Mouse (Mus musculus): ENCODE data around the gene Lta.

Lta gene

GRCm38 (mm10) chr17:35204494-35205379 lies at the start of gene Lta:
TSS of gene Lta (minus strand) at chr17:35205351.
- DNase-seq (ENCODE audit: low read depth, low spot score): no peak

GRCm38 (mm10) chr17:35254241-35255098 lies 49.3 kb upstream of the Lta start:
- peak; percentile 66 for DNase-seq (ENCODE audit: low read depth, low spot score)

GRCm38 (mm10) chr17:35253293-35254093 lies 48.3 kb upstream of the Lta start:
- DNase-seq (ENCODE audit: low read depth, low spot score): no peak

- no peak for DNase-seq (ENCODE audit: low read depth, low spot score)
Measured at GRCm38 (mm10) chr17:35252619-35253292, 47.6 kb upstream of the Lta start.

GRCm38 (mm10) chr17:35251981-35252380 lies 46.8 kb upstream of the Lta start:
- no peak for DNase-seq (ENCODE audit: low read depth, low spot score)

GRCm38 (mm10) chr17:35251162-35251719 lies 46.1 kb upstream of the Lta start:
- no peak for DNase-seq (ENCODE audit: low read depth, low spot score)

- no peak for DNase-seq (ENCODE audit: low read depth, low spot score)
Measured at GRCm38 (mm10) chr17:35250348-35251120, 45.4 kb upstream of the Lta start.

- no peak for DNase-seq (ENCODE audit: low read depth, low spot score)
Measured at GRCm38 (mm10) chr17:35249451-35250197, 44.5 kb upstream of the Lta start.

GRCm38 (mm10) chr17:35248986-35249385 lies 43.8 kb upstream of the Lta start:
- DNase-seq (ENCODE audit: low read depth, low spot score): no peak

GRCm38 (mm10) chr17:35247144-35247543 lies 42.0 kb upstream of the Lta start:
- DNase-seq (ENCODE audit: low read depth, low spot score): no peak

GRCm38 (mm10) chr17:35245731-35246623 lies 40.8 kb upstream of the Lta start:
- no peak for DNase-seq (ENCODE audit: low read depth, low spot score)

GRCm38 (mm10) chr17:35244999-35245398 lies 39.8 kb upstream of the Lta start:
- no peak for DNase-seq (ENCODE audit: low read depth, low spot score)

- no peak for DNase-seq (ENCODE audit: low read depth, low spot score)
Measured at GRCm38 (mm10) chr17:35243086-35243485, 37.9 kb upstream of the Lta start.

GRCm38 (mm10) chr17:35242015-35242941 lies 37.1 kb upstream of the Lta start:
- DNase-seq (ENCODE audit: low read depth, low spot score): peak; percentile 89

GRCm38 (mm10) chr17:35241305-35242014 lies 36.3 kb upstream of the Lta start, which contains the start of gene Ddx39b:
TSS of gene Ddx39b (plus strand) at chr17:35241746.
- peak; percentile 96 for DNase-seq (ENCODE audit: low read depth, low spot score)
